Mouse (Mus musculus) testis, adult 2 months (tissue): ENCODE measurements at regions not wholly inside any gene's neighbourhood (a gene's known extent, or its start where the extent isn't known, plus 50 kb on each side); places are given as distances from the start of the nearest gene placed in this dataset.

Experiments
- CTCF ChIP-seq: fragments of 200-500 bp; IDR thresholded peaks from 2 replicates; pipeline ENCODE4 v1.5.1; 2012; ENCODE audit warnings: low read depth, mild to moderate bottlenecking, inconsistent platforms, low read length, moderate library complexity; ENCODE audit not compliant: control insufficient read depth, insufficient read depth, insufficient replicate concordance
- POLR2A ChIP-seq: fragments of 200-500 bp; IDR thresholded peaks from 2 replicates; pipeline ENCODE4 v1.6.1; 2012; ENCODE audit warnings: low read depth, mild to moderate bottlenecking, inconsistent platforms, low read length, moderate library complexity; ENCODE audit not compliant: control insufficient read depth

DNA sequence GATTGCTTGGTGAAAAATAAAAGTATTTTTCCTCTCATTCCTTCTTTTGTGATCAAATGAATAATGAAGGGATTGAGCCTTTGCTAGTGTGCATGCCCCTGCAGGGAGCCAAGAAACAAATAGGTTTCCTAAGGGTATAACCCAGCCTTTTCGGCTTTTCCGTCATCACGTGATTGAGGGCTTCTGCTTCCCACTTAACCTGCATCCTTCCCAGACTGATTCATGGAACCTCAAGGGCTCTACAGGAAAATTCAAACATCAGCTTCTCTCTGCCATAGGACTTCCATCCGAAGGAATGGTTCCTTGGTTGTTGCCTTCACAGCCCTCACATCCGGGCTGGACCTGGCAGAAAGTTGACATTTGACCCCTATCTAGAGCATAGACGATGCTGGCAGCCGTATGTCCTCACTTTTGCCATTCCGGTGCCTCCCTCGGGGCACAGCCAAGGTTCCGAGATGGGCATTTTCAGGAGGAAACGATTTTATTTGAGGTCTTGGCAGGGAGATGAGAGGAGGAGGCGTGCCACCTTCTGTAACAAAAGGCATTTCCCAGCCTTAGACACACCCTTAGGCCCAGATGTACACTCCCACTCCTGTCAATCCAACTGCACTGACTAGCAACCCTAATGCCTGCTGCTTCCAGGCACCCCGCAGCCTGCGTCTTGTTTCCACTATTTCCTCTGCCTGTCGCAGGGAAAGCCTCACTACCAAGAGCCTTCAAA lies 112.2 kb upstream of the Adgrf1 start:
- TF ChIP-seq POLR2A, result no peak
- no peak for TF ChIP-seq CTCF
